9 mouse cellular contexts compared by ENCODE assay signal in the genomic region with DNA sequence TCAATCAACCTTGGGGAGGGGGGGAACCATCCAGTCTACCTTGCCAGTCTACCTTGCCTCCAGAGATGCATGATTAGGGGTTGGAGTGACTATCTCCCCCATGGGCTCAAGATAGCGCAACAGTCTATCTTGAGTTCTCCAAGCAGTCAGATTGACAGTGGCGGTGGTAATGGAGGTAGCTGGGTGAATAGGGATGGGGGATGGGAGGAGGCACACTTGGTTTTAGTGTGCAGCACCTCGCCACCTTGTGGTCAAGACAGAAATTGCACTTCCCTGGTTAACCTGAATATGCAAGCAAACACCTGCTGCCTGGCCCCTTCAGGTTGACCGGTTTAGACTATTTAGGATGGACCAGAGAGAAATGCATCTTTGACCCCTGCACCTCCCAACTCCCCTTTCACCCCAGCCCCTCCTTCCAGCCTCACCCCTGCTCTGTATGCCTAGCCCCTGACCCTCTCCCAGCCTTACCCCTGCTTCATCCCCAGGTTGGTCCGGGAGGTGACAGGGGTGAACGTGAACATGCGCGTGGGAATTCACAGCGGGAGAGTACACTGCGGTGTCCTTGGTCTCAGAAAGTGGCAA.
DNase-seq lines count a peak whose midpoint lies in the region; ATAC-seq and TF ChIP-seq lines count a peak whose summit lies in the region.
"Had no signal": no experiment of that assay in that cellular context is flagged by ENCODE, and none has a peak within 500 bp of the region (broad histone marks: within the 10 kb centered on the region; RNA-seq: fewer than 3 reads in every experiment).

No protein-coding gene starts in this region.

- H3K9me3 ChIP-seq in ES-E14 (ENCODE audit: control insufficient read depth, insufficient read depth, low read depth, low read length), result no peaks in the 10 kb centered on the region
- H3K9me3 ChIP-seq in forebrain, embryonic 16.5 days (ENCODE audit: control insufficient read depth, low read length), result no peaks in the 10 kb centered on the region
- H3K9me3 ChIP-seq: limb, embryonic 13.5 days had no signal

- in situ Hi-C loops in ES-E14 (cut with MboI; ENCODE audit: low sequenced_read_pairs in 2 of 2, unreplicated experiment in 2 of 2), result no loop called here

- peaks cover 0 to 7% of the 10 kb centered on the region in 2 experiments; a peak in 1 of 4 replicates for H3K4me1 ChIP-seq in ES-E14 (ENCODE audit: control insufficient read depth in 2 of 2, insufficient read depth in 2 of 2, low read length in 2 of 2, poor library complexity in 1 of 2)
- H3K4me1 ChIP-seq in forebrain, embryonic 16.5 days (replicated peaks; ENCODE audit: control insufficient read depth, insufficient read depth, low read length), result peaks cover 13% of the 10 kb centered on the region

- WGBS in forebrain, embryonic 16.5 days, result 41% methylated on average over 10 of the region's 10 CpGs

- H3K9ac ChIP-seq in ES-E14 (ENCODE audit: insufficient read depth, low read depth, low read length, poor library complexity, severe bottlenecking), result no peak overlapping the region
- no peak overlapping the region for H3K9ac ChIP-seq in forebrain, embryonic 16.5 days (replicated peaks; ENCODE audit: low read depth, low read length)
- H3K9ac ChIP-seq: limb, embryonic 13.5 days had no signal

- H3K4me3 ChIP-seq in ES-E14 (ENCODE audit: insufficient read depth in 1 of 2, low read depth in 1 of 2, low read length in 2 of 2, poor library complexity in 1 of 2, severe bottlenecking in 1 of 2), result no peak overlapping the region
- H3K4me3 ChIP-seq in forebrain, embryonic 16.5 days (replicated peaks; ENCODE audit: low read length), result no peak overlapping the region
- H3K4me3 ChIP-seq: limb, embryonic 13.5 days had no signal

- no peaks in the 10 kb centered on the region for H3K36me3 ChIP-seq in ES-E14 (ENCODE audit: control insufficient read depth, insufficient read depth, low read length, poor library complexity, severe bottlenecking)
- no peaks in the 10 kb centered on the region for H3K36me3 ChIP-seq in forebrain, embryonic 16.5 days (ENCODE audit: control insufficient read depth, insufficient read depth)
- H3K36me3 ChIP-seq: limb, embryonic 13.5 days had no signal

- H3K4me2 ChIP-seq in forebrain, embryonic 16.5 days (ENCODE audit: low read length), result no peak overlapping the region
- H3K4me2 ChIP-seq: limb, embryonic 13.5 days had no signal

- ATAC-seq in cerebellum, adult (ENCODE audit: insufficient number of reproducible peaks, low FRiP score, low TSS enrichment), result peak; percentile 59
- peak; percentile 55 for ATAC-seq in forebrain, embryonic 16.5 days

- peak; percentile 87 for DNase-seq in ES-E14 (ENCODE audit: low read depth, low spot score)
- peak; percentile 91 for DNase-seq in heart, postnatal 4 days
- DNase-seq in layer of hippocampus, adult 8-10 months (ENCODE audit: low spot score in 2 of 2), result peak; percentile 69 to 89
- peak; percentile 90 for DNase-seq in lung, postnatal 10 days
- DNase-seq in retina, embryonic 14.5 days (ENCODE audit: low spot score), result peak; percentile 96
- DNase-seq in thymus, postnatal 36 days, result peak; percentile 56 to 64

- no peaks in the 10 kb centered on the region for H3K27me3 ChIP-seq in forebrain, embryonic 16.5 days (replicated peaks; ENCODE audit: control insufficient read depth, insufficient read depth, low read length)

- H3K27ac ChIP-seq in ES-E14 (ENCODE audit: insufficient read depth, low read depth, low read length, poor library complexity, severe bottlenecking), result no peak overlapping the region
- peak overlapping the region; percentile 19 for H3K27ac ChIP-seq in forebrain, embryonic 16.5 days (ENCODE audit: low read length)
- H3K27ac ChIP-seq: limb, embryonic 13.5 days had no signal

TF ChIP-seq in ES-E14, 5 proteins besides CTCF, POLR2A, EP300 and RAD21:
- TF ChIP-seq ZC3H11A (IDR thresholded peaks at IDR 0.05; ENCODE audit: borderline replicate concordance, low read depth, low read length), result peak; percentile 82; the same call in 1 of the 2 replicates
- TF ChIP-seq CHD2 (IDR thresholded peaks at IDR 0.05; ENCODE audit: low read depth, low read length), result peak; percentile 53; the same call in 1 of the 2 replicates
- TF ChIP-seq ZNF384 (IDR thresholded peaks at IDR 0.05; ENCODE audit: low read depth, low read length), result no peak
